Mouse (Mus musculus): Measurements from ENCODE around the gene Vrtn.

DNA sequence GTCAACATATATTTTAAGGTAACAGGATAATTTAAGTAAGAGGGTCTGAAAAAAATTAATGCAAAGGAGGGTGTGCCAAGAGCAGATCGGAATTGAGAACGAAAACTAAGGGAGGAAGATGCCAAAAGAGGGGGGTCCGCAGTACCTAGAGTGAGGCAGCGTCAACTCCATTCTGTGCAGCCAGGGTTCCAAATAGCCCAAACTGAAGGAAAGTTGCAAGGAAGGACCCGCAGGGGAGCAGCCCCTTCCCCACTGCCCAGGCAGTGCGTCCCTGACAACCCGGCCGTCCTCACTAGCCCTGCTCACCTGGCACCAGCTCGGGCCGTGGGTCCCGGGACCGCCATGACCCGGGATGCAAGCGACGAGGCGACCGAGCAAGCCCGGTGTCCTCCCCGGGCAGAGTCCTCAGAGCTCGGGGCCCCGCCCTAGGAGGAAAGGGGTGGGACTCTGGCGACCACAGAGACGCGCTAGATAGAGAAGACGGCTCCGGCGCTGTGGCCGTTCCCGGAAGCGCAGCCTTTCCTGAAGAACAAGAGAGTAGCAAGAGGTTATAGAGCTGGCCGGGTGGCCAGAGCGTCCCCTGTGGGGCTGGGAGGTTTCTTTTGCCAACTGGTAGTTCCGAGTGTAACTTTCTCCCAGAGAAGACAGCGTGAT lies 23.7 kb upstream of the Vrtn start, which contains the start of gene Abcd4:
- TF ChIP-seq POLR2A (IDR thresholded peaks at IDR 0.05; ENCODE audit: insufficient read depth, low read depth, low read length), result peak; percentile 88
- peak; percentile 88 for TF ChIP-seq CTCF (IDR thresholded peaks at IDR 0.05)

Data from heart, adult 2 months (tissue).